Mouse (Mus musculus): Measurements from ENCODE around the gene Itsn1.

GRCm38 (mm10) chr16:91695108-91695755 is 33.8 kb upstream of the Itsn1 start:
- TF ChIP-seq CTCF (IDR thresholded peaks at IDR 0.05; ENCODE audit: low read depth) = no peak
- TF ChIP-seq EP300 (IDR thresholded peaks at IDR 0.05; ENCODE audit: low read depth) = no peak

Measured in liver, embryonic 14.5 days (tissue).